Mouse (Mus musculus): ENCODE results near the gene Ifitm10.
"Not testable (repeated sequence)": the region's sequence is repeated elsewhere in the genome, so short reads cannot be mapped to it uniquely, and the experiment has no call there.

GRCm38 (mm10) chr7:142321637-142322306 is 51.8 kb downstream of the Ifitm10 start:
- TF ChIP-seq CTCF (IDR thresholded peaks at IDR 0.05; ENCODE audit: insufficient read depth, low read length); POLR2A (IDR thresholded peaks at IDR 0.05; ENCODE audit: borderline replicate concordance, extremely low read depth, low read depth, low read length): not testable (repeated sequence)

Data from lung, adult 2 months (tissue).